Mouse (Mus musculus) ES-Bruce4 (cell line): ENCODE measurements around the gene Rab3a.

Source experiments
- CTCF ChIP-seq: IDR thresholded peaks from one replicate; pipeline ENCODE4 v1.8.1; 2011; ENCODE audit warnings: low read depth, low read length
- POLR2A ChIP-seq: IDR thresholded peaks from one replicate; pipeline ENCODE4 v1.8.1; 2011; ENCODE audit warnings: low read length; ENCODE audit not compliant: insufficient read depth

GRCm38 (mm10) chr8:70755661-70756475, 1.4 kb downstream of the Rab3a start:
- TF ChIP-seq CTCF: no peak
- no peak for TF ChIP-seq POLR2A
